Mouse (Mus musculus) hindbrain, embryonic 15.5 days (tissue): ENCODE results near the gene Adam15. TPM values are rescaled to one million over a fixed set of nuclear protein-coding genes. Genes with fewer than 3 reads are reported as not detected.
A peak's percentile ranks its signal among the peaks of the same experiment; 100 is the strongest.

ENCODE experiments used
- ATAC-seq: fragments of 200-750 bp; cut with Nextera tagmentation; 2 replicates; pipeline ENCODE4 v1.8.0; 2017; ENCODE audit warnings: low read depth, moderate number of reproducible peaks, moderate TSS enrichment; ENCODE audit not compliant: low FRiP score
- H3K27ac ChIP-seq: fragments of 300-500 bp; sonication (generic); replicated peaks from 2 replicates; pipeline ENCODE4 v1.5.1; 2015; ENCODE audit warnings: mild to moderate bottlenecking, inconsistent platforms
- H3K27me3 ChIP-seq: fragments of 300-500 bp; sonication (generic); 2 replicates; pipeline ENCODE4 v1.6.1; 2015; ENCODE audit warnings: control low read depth, inconsistent platforms
- H3K36me3 ChIP-seq: fragments of 300-500 bp; sonication (generic); 2 replicates; pipeline ENCODE4 v1.6.1; 2015; ENCODE audit warnings: control low read depth, inconsistent platforms
- H3K4me1 ChIP-seq: fragments of 300-500 bp; sonication (generic); replicated peaks from 2 replicates; pipeline ENCODE4 v1.6.1; 2015; ENCODE audit warnings: control low read depth, inconsistent platforms
- H3K4me2 ChIP-seq: fragments of 300-500 bp; sonication (generic); 2 replicates; pipeline ENCODE4 v1.6.1; 2015; ENCODE audit warnings: moderate library complexity, mild to moderate bottlenecking, inconsistent platforms
- H3K4me3 ChIP-seq: fragments of 300-500 bp; sonication (generic); 2 replicates; pipeline ENCODE4 v1.5.1; 2015; ENCODE audit warnings: mild to moderate bottlenecking, inconsistent platforms
- H3K9ac ChIP-seq: fragments of 300-500 bp; sonication (generic); 2 replicates; pipeline ENCODE4 v1.6.1; 2015; ENCODE audit warnings: inconsistent platforms
- H3K9me3 ChIP-seq: fragments of 300-500 bp; sonication (generic); 2 replicates; pipeline ENCODE4 v1.6.1; 2016; ENCODE audit warnings: control low read depth, inconsistent platforms
- WGBS: fragments of 180-500 bp; shearing (Covaris S2); methylation state at CpG from one replicate; pipeline ENCODE4 v1.1.7; 2015; 5-methylcytosine and 5-hydroxymethylcytosine counted together
- polyA plus RNA-seq: library from polyadenylated mRNA; unstranded; fragments of >200 nt; fragmentation: Nextera tagmentation; extraction: Ambion mirVana; gene quantifications from 2 replicates; pipeline ENCODE4 v1.2.1, GENCODE M21; 2015

The Adam15 gene
- polyA plus RNA-seq, 1 experiment from 2014 or later, result 77.1 TPM

DNA sequence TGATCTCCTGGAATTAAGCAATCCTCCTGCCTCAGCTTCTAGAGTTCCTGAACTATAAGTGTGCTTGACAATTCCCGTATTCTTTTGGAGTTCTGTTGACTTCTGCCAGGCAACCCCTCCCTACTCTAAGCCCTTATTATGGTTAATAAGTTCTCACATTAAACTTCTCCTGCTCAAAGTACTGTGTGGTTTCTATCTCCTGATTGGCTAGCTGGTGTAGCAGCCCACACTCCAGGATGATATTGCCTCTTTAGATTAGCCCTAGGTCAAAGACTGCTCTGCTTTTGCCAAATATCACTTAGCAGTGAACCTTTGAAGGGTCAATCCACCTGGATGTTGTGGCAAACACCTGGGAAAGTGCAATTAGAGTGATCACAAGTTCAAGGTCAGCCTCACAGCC lies 49.7 kb downstream of the Adam15 start:
- Histone ChIP-seq H3K9me3 (no peaks in the 10 kb centered on the region), H3K9ac (no peak overlapping the region), H3K4me1 (peaks cover 7% of the 10 kb centered on the region), H3K4me2 (peak overlapping the region; percentile 47), H3K4me3 (no peak overlapping the region), H3K27ac (no peak overlapping the region), H3K36me3 (no peaks in the 10 kb centered on the region), H3K27me3 (peaks cover 4% of the 10 kb centered on the region)
- WGBS, result 71% methylated on average over 1 of the region's 1 CpGs
- ATAC-seq, result no peak

DNA sequence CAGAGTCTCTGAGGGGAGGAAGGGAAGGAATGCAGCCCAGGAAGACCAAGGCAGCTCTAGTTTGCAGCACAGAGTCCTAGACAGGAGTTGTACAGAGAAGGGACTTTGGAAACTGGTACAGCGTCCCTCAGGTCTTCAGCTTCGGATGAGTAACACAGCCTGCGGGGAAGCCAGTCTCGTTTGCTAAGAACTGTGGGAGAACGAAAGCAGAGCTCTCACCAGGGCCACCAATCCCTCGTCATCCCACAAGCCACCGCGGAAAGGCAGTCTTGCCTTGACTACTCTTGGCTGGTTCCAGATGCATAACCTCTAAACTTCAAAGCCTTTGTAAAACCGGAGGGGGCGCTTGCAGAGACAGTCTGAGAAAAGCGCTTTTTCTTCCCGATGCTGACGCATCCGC lies 50.3 kb downstream of the Adam15 start:
- 4% methylated on average over 14 of the region's 14 CpGs for WGBS
- H3K27me3 ChIP-seq, result peaks cover 4% of the 10 kb centered on the region
- H3K4me1 ChIP-seq, result peaks cover 7% of the 10 kb centered on the region
- H3K27ac ChIP-seq, result no peak overlapping the region
- H3K36me3 ChIP-seq, result no peaks in the 10 kb centered on the region
- no peak overlapping the region for H3K9ac ChIP-seq
- H3K9me3 ChIP-seq, result no peaks in the 10 kb centered on the region
- H3K4me3 ChIP-seq, result peak overlapping the region; percentile 16; the same call in 1 of the 2 replicates
- H3K4me2 ChIP-seq, result peak overlapping the region; percentile 47
- 0 out of 2 replicates have a peak, but pooled peaks have one; percentile 30 for ATAC-seq

DNA sequence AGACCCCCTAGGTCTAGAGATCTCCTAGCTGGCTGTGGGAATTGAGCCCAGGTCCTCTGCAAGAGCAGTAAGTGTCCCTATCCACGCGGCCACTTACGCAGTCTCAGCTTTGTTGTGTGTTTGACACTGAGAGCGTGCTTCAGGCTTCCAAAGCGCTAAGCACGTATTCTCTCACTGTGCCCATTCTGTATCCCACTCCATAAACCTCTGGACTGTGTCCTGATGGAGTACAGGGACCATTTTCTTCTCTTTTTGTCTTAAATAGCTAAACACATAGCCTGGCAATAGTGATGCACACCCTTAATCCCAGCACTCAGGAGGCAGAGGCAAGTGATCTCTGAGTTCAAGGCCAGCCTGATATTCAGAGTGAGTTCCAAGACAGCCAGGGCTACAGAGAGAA lies 50.9 kb downstream of the Adam15 start:
- no peaks in the 10 kb centered on the region for H3K36me3 ChIP-seq
- WGBS, result 82% methylated on average over 6 of the region's 6 CpGs
- no peaks in the 10 kb centered on the region for H3K9me3 ChIP-seq
- peaks cover 7% of the 10 kb centered on the region for H3K4me1 ChIP-seq
- ATAC-seq, result no peak
- H3K9ac ChIP-seq, result no peak overlapping the region
- H3K4me3 ChIP-seq, result no peak overlapping the region
- H3K4me2 ChIP-seq, result no peak overlapping the region
- peaks cover 4% of the 10 kb centered on the region for H3K27me3 ChIP-seq
- no peak overlapping the region for H3K27ac ChIP-seq

DNA sequence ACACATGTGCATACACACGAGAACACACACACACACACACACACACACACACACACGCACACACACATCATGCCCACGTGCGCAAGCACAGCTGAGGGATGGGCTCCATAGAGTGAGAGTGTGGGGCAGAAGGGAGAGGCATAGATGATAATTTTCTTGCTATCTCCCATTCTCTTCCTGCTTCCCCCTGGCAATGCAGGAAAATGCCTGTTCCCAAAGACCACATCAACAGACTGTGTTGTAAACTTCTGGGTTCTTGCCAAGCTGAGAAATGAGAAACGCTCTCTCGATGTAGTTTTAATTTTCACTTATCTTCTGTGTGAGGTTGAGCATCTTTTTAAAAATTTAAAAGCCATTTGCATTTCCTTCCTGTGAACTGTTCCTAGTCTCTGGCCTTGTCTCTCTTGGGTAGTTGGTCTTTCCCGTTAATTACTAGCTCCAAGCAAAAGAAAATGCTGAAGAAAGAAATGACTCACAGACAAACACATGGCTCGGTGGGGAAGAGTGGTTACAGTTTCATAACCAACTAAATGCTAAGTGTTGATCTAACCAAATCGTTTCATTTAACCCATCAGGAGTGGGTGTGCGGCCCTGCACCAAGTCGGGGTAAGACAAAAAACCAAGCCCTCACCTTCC lies 52.9 kb downstream of the Adam15 start:
- Histone ChIP-seq H3K27ac (no peak overlapping the region), H3K27me3 (peaks cover 4% of the 10 kb centered on the region)
- WGBS, result 81% methylated on average over 11 of the region's 11 CpGs

DNA sequence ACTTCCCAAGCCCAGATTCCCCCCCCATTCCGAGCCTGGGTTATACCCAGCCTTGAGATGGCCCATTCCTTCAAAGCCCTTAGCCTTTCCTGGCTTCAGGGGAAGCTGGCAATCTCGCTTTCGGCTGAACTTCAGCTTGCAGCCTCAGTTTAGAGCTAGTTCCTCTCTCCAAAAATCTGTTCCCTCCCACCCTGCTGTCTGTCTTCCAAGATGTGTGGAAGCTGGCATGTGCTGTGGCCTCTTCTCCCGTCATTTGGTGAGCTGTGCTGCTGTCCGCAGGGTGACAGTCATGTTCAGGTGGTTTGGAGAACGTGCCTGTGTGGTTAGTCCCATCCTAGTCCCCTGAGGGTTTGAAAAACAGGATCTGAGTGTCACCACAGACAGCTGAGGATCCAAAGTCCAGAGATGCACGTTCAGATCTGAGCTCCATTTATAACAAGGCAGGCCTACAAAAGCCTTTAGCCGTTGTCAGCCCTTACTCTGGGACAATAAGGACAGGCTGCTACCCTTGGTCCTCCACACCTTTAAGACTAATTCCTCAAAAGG lies 54.0 kb downstream of the Adam15 start:
- ATAC-seq, result no peak
- Histone ChIP-seq H3K27ac (no peak overlapping the region), H3K4me2 (no peak overlapping the region), H3K36me3 (no peaks in the 10 kb centered on the region), H3K9me3 (no peaks in the 10 kb centered on the region), H3K4me3 (no peak overlapping the region), H3K9ac (no peak overlapping the region), H3K4me1 (peaks cover 7% of the 10 kb centered on the region), H3K27me3 (peaks cover 4% of the 10 kb centered on the region)
- WGBS, result 89% methylated on average over 8 of the region's 8 CpGs

More for the DNA sequence above, 52.9 kb downstream of the Adam15 start:
- ATAC-seq, result no peak
- H3K9me3 ChIP-seq, result no peaks in the 10 kb centered on the region
- H3K9ac ChIP-seq, result no peak overlapping the region
- H3K4me3 ChIP-seq, result no peak overlapping the region
- no peaks in the 10 kb centered on the region for H3K36me3 ChIP-seq
- H3K4me1 ChIP-seq, result peaks cover 7% of the 10 kb centered on the region
- no peak overlapping the region for H3K4me2 ChIP-seq

DNA sequence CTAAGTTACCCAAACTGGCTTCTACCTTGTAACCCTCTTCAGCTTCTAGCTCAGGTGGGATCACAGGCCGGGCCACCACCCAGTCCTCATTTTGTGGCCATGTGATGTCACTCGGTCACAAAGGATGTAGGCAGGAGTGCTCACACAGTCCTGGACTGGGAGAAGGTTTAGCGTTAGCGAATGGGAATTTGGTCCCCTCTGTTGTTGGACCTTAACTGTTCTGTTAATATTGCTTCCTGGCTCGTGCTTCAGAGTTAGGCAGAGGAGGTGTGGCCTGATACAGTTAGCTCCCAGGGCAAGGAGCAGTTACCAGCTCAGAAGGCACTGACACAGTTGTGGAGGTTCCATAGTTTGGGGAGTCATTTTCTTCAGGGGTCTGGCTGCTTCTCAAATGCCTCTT lies 55.6 kb downstream of the Adam15 start:
- Histone ChIP-seq H3K4me2 (no peak overlapping the region), H3K36me3 (no peaks in the 10 kb centered on the region), H3K9ac (no peak overlapping the region), H3K4me3 (no peak overlapping the region), H3K27me3 (no peaks in the 10 kb centered on the region), H3K27ac (no peak overlapping the region), H3K4me1 (no peaks in the 10 kb centered on the region), H3K9me3 (no peaks in the 10 kb centered on the region)
- WGBS, result 80% methylated on average over 5 of the region's 5 CpGs
- ATAC-seq, result no peak

DNA sequence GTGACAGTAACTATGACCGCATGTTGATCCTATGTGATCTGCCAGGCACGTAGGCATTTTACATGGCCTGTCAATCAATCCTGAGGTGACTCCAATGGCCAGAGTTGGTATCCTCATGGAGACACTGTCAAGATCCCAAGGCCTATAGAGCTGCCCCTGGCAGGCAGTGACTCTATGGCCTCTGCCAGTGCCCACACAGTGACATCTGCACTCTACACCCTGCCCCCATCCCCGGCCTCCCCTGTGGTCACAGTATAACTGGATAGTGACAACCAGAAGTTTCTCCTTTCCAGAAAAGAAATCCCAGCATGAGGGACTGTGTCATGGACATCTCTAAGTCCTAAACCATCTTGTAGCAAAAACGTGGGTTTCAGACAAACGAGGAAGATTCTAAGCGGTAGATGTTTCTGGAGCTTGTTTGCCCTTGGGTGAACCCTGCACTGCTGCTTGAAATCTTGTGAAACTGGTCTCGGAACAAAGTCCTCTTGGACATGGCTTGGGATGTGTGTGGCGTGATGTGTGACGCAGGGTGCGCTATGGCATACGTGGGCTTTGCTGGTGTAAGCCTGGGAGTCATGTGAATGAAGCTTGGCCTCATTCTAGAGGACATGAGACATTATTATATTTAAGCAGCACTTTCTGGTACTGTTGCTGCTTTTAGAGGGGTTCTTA lies 56.4 kb downstream of the Adam15 start:
- no peak overlapping the region for H3K27ac ChIP-seq
- no peaks in the 10 kb centered on the region for H3K4me1 ChIP-seq
- H3K4me3 ChIP-seq, result no peak overlapping the region
- ATAC-seq, result no peak
- WGBS, result 90% methylated on average over 11 of the region's 11 CpGs
- H3K9me3 ChIP-seq, result no peaks in the 10 kb centered on the region
- H3K4me2 ChIP-seq, result no peak overlapping the region
- H3K9ac ChIP-seq, result no peak overlapping the region
- no peaks in the 10 kb centered on the region for H3K27me3 ChIP-seq
- no peaks in the 10 kb centered on the region for H3K36me3 ChIP-seq

DNA sequence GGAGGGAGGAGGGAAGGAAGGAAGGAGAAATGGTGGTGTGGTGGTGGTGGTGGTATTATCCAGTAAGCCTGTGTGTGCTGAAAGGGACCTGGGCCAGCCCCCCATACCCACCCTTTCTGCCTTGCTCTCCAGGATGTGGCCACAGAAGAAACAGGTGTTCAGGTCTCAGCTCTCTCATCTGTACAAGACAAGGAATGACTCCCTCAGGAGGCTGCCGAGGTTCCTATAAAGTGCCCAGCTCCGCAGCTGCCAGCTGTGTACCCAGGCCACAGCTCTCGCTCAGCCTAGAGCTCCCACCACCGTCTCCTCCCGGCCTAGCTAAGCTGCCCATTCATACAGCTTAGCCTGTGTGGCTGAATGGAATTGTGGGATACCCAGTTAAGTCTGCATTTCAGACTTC lies 57.5 kb downstream of the Adam15 start:
- Histone ChIP-seq H3K4me1 (no peaks in the 10 kb centered on the region), H3K27ac (no peak overlapping the region), H3K9ac (no peak overlapping the region), H3K9me3 (no peaks in the 10 kb centered on the region), H3K4me3 (no peak overlapping the region), H3K27me3 (no peaks in the 10 kb centered on the region), H3K4me2 (no peak overlapping the region), H3K36me3 (no peaks in the 10 kb centered on the region)
- 75% methylated on average over 5 of the region's 5 CpGs for WGBS
- no peak for ATAC-seq

DNA sequence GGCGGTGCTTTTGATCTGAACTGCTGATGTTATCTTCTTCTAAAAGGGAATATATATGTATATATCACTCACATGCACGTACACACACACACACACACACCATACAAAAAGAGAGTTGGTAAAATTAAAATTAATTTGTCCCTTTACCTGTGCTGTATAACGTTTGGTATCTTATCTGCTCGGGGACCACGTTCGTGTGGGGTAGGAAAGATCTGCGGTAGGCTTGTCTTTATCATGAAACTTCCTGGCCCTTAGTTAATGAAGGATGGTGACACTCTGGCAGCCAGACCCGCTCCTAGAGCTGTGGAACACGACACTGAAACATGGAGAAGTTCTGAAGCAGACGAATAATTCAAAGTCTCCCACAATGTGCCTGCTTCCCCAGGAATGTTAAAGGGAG lies 57.9 kb downstream of the Adam15 start:
- Histone ChIP-seq H3K4me1 (no peaks in the 10 kb centered on the region), H3K9me3 (no peaks in the 10 kb centered on the region), H3K4me2 (no peak overlapping the region), H3K27me3 (no peaks in the 10 kb centered on the region), H3K9ac (no peak overlapping the region), H3K36me3 (no peaks in the 10 kb centered on the region), H3K4me3 (no peak overlapping the region), H3K27ac (no peak overlapping the region)
- no peak for ATAC-seq
- WGBS, result 79% methylated on average over 10 of the region's 10 CpGs

Other genes starting within 250 kb of the Adam15 start
- not detected in 2 replicates for gene Gm43738, start 248.9 kb downstream of the Adam15 start, polyA plus RNA-seq
- gene Fdps, start 248.0 kb downstream of the Adam15 start, polyA plus RNA-seq, result 465 and 483 TPM in 2 replicates
- gene Pklr, start 213.9 kb downstream of the Adam15 start, polyA plus RNA-seq, result 0.09 TPM in 2 replicates
- 51.9 and 59.2 TPM in 2 replicates for gene Hcn3, start 189.8 kb downstream of the Adam15 start, polyA plus RNA-seq
- 20.0 and 22.6 TPM in 2 replicates for gene Clk2, start 185.2 kb downstream of the Adam15 start, polyA plus RNA-seq
- gene Scamp3, start 172.5 kb downstream of the Adam15 start, polyA plus RNA-seq, result 148 and 158 TPM in 2 replicates
- 35.5 and 39.2 TPM in 2 replicates for gene Fam189b, start 166.9 kb downstream of the Adam15 start, polyA plus RNA-seq
- 46.6 and 48.0 TPM in 2 replicates for gene Gba, start 147.1 kb downstream of the Adam15 start, polyA plus RNA-seq
- gene Thbs3, start 134.8 kb downstream of the Adam15 start, polyA plus RNA-seq, result 51.5 and 51.6 TPM in 2 replicates
- 149 and 152 TPM in 2 replicates for gene Mtx1, start 122.9 kb downstream of the Adam15 start, polyA plus RNA-seq
- gene Muc1, start 120.9 kb downstream of the Adam15 start, polyA plus RNA-seq, result 1.2 and 1.6 TPM in 2 replicates
- 196 and 211 TPM in 2 replicates for gene Krtcap2, start 104.0 kb downstream of the Adam15 start, polyA plus RNA-seq
- gene Trim46, start 103.7 kb downstream of the Adam15 start, polyA plus RNA-seq, result 71.3 and 81.6 TPM in 2 replicates
- 80.0 and 88.4 TPM in 2 replicates for gene Dpm3, start 90.6 kb downstream of the Adam15 start, polyA plus RNA-seq
- 36.2 and 38.5 TPM in 2 replicates for gene Slc50a1, start 79.4 kb downstream of the Adam15 start, polyA plus RNA-seq
- 8.9 and 9.1 TPM in 2 replicates for gene Efna1, start 68.9 kb downstream of the Adam15 start, polyA plus RNA-seq
- 62.4 and 72.3 TPM in 2 replicates for gene Efna3, start 27.0 kb downstream of the Adam15 start, polyA plus RNA-seq
- gene Efna4, start 12.0 kb downstream of the Adam15 start, polyA plus RNA-seq, result 6.0 and 7.4 TPM in 2 replicates
- 0.09 and 0.34 TPM in 2 replicates for gene Dcst2, start 12.0 kb upstream of the Adam15 start, polyA plus RNA-seq
- 0.89 and 1.1 TPM in 2 replicates for gene Dcst1, start 15.3 kb upstream of the Adam15 start, polyA plus RNA-seq
- gene Zbtb7b, start 44.8 kb upstream of the Adam15 start, polyA plus RNA-seq, result 0.82 and 0.83 TPM in 2 replicates
- 0.89 TPM in 1 of 2 replicates, not detected in the other for gene Lenep, start 52.8 kb upstream of the Adam15 start, polyA plus RNA-seq
- 33.3 and 34.9 TPM in 2 replicates for gene Flad1, start 61.9 kb upstream of the Adam15 start, polyA plus RNA-seq
- gene Cks1b, start 68.4 kb upstream of the Adam15 start, polyA plus RNA-seq, result 95.9 and 110 TPM in 2 replicates
- 20.0 and 21.8 TPM in 2 replicates for gene Shc1, start 68.4 kb upstream of the Adam15 start, polyA plus RNA-seq
- 43.1 and 45.8 TPM in 2 replicates for gene Pygo2, start 80.2 kb upstream of the Adam15 start, polyA plus RNA-seq
- 18.1 and 20.4 TPM in 2 replicates for gene Pbxip1, start 86.7 kb upstream of the Adam15 start, polyA plus RNA-seq
- 127 and 130 TPM in 2 replicates for gene Pmvk, start 104.5 kb upstream of the Adam15 start, polyA plus RNA-seq
- gene Kcnn3, start 170.2 kb upstream of the Adam15 start, polyA plus RNA-seq, result 9.1 and 9.6 TPM in 2 replicates